Mouse (Mus musculus): ENCODE results near the gene Gabrg3. TPM values are rescaled to one million over a fixed set of nuclear protein-coding genes. Genes with fewer than 3 reads are reported as not detected.

The Gabrg3 gene
- polyA plus RNA-seq, 1 experiment from 2014 or later, result 0.46 TPM

GRCm38 (mm10) chr7:57363812-57364211, 23.2 kb downstream of the Gabrg3 start:
- 82% methylated on average over 6 of the region's 6 CpGs for WGBS
- ATAC-seq (ENCODE audit: insufficient number of reproducible peaks, insufficient read depth, low FRiP score, low TSS enrichment), result no peak
- Histone ChIP-seq H3K4me1 (no peaks in the 10 kb centered on the region), H3K4me2 (replicated peaks) (no peak overlapping the region), H3K4me3 (no peak overlapping the region), H3K9me3 (no peaks in the 10 kb centered on the region), H3K27ac (no peak overlapping the region), H3K9ac (no peak overlapping the region), H3K36me3 (no peaks in the 10 kb centered on the region), H3K27me3 (no peaks in the 10 kb centered on the region)

- 42% methylated on average over 6 of the region's 6 CpGs for WGBS
These were observed 29.0 kb downstream of the Gabrg3 start for GRCm38 (mm10) chr7:57357871-57358540.

GRCm38 (mm10) chr7:57356565-57357301, 30.3 kb downstream of the Gabrg3 start:
- H3K9me3 ChIP-seq, result no peaks in the 10 kb centered on the region
- H3K4me2 ChIP-seq (replicated peaks), result no peak overlapping the region
- H3K4me1 ChIP-seq, result no peaks in the 10 kb centered on the region
- H3K4me3 ChIP-seq, result no peak overlapping the region
- no peak for ATAC-seq (ENCODE audit: insufficient number of reproducible peaks, insufficient read depth, low FRiP score, low TSS enrichment)
- H3K9ac ChIP-seq, result no peak overlapping the region
- 83% methylated on average over 8 of the region's 8 CpGs for WGBS
- no peaks in the 10 kb centered on the region for H3K27me3 ChIP-seq
- H3K36me3 ChIP-seq, result no peaks in the 10 kb centered on the region
- no peak overlapping the region for H3K27ac ChIP-seq

More at GRCm38 (mm10) chr7:57357871-57358540, 29.0 kb downstream of the Gabrg3 start:
- no peak overlapping the region for H3K4me2 ChIP-seq (replicated peaks)
- no peaks in the 10 kb centered on the region for H3K9me3 ChIP-seq
- H3K27me3 ChIP-seq, result no peaks in the 10 kb centered on the region
- no peaks in the 10 kb centered on the region for H3K4me1 ChIP-seq
- H3K36me3 ChIP-seq, result no peaks in the 10 kb centered on the region
- no peak overlapping the region for H3K4me3 ChIP-seq
- H3K27ac ChIP-seq, result no peak overlapping the region
- no peak for ATAC-seq (ENCODE audit: insufficient number of reproducible peaks, insufficient read depth, low FRiP score, low TSS enrichment)
- H3K9ac ChIP-seq, result no peak overlapping the region

- Histone ChIP-seq H3K9ac (no peak overlapping the region), H3K27me3 (no peaks in the 10 kb centered on the region), H3K4me3 (no peak overlapping the region), H3K27ac (no peak overlapping the region), H3K9me3 (no peaks in the 10 kb centered on the region), H3K36me3 (no peaks in the 10 kb centered on the region), H3K4me1 (no peaks in the 10 kb centered on the region), H3K4me2 (replicated peaks) (no peak overlapping the region)
- ATAC-seq (ENCODE audit: insufficient number of reproducible peaks, insufficient read depth, low FRiP score, low TSS enrichment), result no peak
- WGBS, result 79% methylated on average over 1 of the region's 1 CpGs
These were observed 38.2 kb downstream of the Gabrg3 start for GRCm38 (mm10) chr7:57348774-57349173.

GRCm38 (mm10) chr7:57341910-57342309, 45.1 kb downstream of the Gabrg3 start:
- Histone ChIP-seq H3K27ac (no peak overlapping the region), H3K4me2 (replicated peaks) (no peak overlapping the region), H3K36me3 (no peaks in the 10 kb centered on the region), H3K9me3 (no peaks in the 10 kb centered on the region), H3K4me3 (no peak overlapping the region), H3K27me3 (no peaks in the 10 kb centered on the region), H3K4me1 (no peaks in the 10 kb centered on the region), H3K9ac (no peak overlapping the region)
- no peak for ATAC-seq (ENCODE audit: insufficient number of reproducible peaks, insufficient read depth, low FRiP score, low TSS enrichment)
- whole genome bisulfite sequencing, result 76% methylated on average over 8 of the region's 8 CpGs

GRCm38 (mm10) chr7:57331211-57331610, 55.8 kb downstream of the Gabrg3 start:
- no peak for ATAC-seq (ENCODE audit: insufficient number of reproducible peaks, insufficient read depth, low FRiP score, low TSS enrichment)
- 49% methylated on average over 3 of the region's 3 CpGs for WGBS
- no peak overlapping the region for H3K27ac ChIP-seq

GRCm38 (mm10) chr7:57330240-57330639, 56.7 kb downstream of the Gabrg3 start:
- ATAC-seq (ENCODE audit: insufficient number of reproducible peaks, insufficient read depth, low FRiP score, low TSS enrichment), result no peak

More at GRCm38 (mm10) chr7:57331211-57331610, 55.8 kb downstream of the Gabrg3 start:
- H3K9ac ChIP-seq, result no peak overlapping the region
- H3K4me2 ChIP-seq (replicated peaks), result no peak overlapping the region
- H3K27me3 ChIP-seq, result no peaks in the 10 kb centered on the region
- H3K4me3 ChIP-seq, result no peak overlapping the region
- H3K9me3 ChIP-seq, result no peaks in the 10 kb centered on the region
- H3K4me1 ChIP-seq, result no peaks in the 10 kb centered on the region
- H3K36me3 ChIP-seq, result no peaks in the 10 kb centered on the region

GRCm38 (mm10) chr7:57324473-57324872, 62.5 kb downstream of the Gabrg3 start:
- no peak overlapping the region for H3K9ac ChIP-seq
- H3K4me3 ChIP-seq, result no peak overlapping the region
- no peak for ATAC-seq (ENCODE audit: insufficient number of reproducible peaks, insufficient read depth, low FRiP score, low TSS enrichment)
- no peaks in the 10 kb centered on the region for H3K9me3 ChIP-seq
- no peaks in the 10 kb centered on the region for H3K27me3 ChIP-seq
- no peaks in the 10 kb centered on the region for H3K4me1 ChIP-seq
- H3K36me3 ChIP-seq, result no peaks in the 10 kb centered on the region
- WGBS, result 84% methylated on average over 3 of the region's 3 CpGs
- H3K27ac ChIP-seq, result no peak overlapping the region
- no peak overlapping the region for H3K4me2 ChIP-seq (replicated peaks)

More at GRCm38 (mm10) chr7:57330240-57330639, 56.7 kb downstream of the Gabrg3 start:
- Histone ChIP-seq H3K36me3 (no peaks in the 10 kb centered on the region), H3K4me1 (no peaks in the 10 kb centered on the region), H3K9me3 (no peaks in the 10 kb centered on the region), H3K27me3 (no peaks in the 10 kb centered on the region), H3K4me2 (replicated peaks) (no peak overlapping the region), H3K27ac (no peak overlapping the region), H3K9ac (no peak overlapping the region), H3K4me3 (no peak overlapping the region)
- 81% methylated on average over 4 of the region's 4 CpGs for WGBS

GRCm38 (mm10) chr7:57322086-57322485, 64.9 kb downstream of the Gabrg3 start:
- no peak overlapping the region for H3K4me2 ChIP-seq (replicated peaks)
- H3K27me3 ChIP-seq, result no peaks in the 10 kb centered on the region
- no peak overlapping the region for H3K27ac ChIP-seq
- no peak overlapping the region for H3K4me3 ChIP-seq
- H3K4me1 ChIP-seq, result no peaks in the 10 kb centered on the region
- H3K9ac ChIP-seq, result no peak overlapping the region
- WGBS, result 74% methylated on average over 1 of the region's 1 CpGs
- H3K9me3 ChIP-seq, result no peaks in the 10 kb centered on the region
- no peaks in the 10 kb centered on the region for H3K36me3 ChIP-seq
- no peak for ATAC-seq (ENCODE audit: insufficient number of reproducible peaks, insufficient read depth, low FRiP score, low TSS enrichment)

- Histone ChIP-seq H3K36me3 (no peaks in the 10 kb centered on the region), H3K4me2 (replicated peaks) (no peak overlapping the region), H3K9me3 (no peaks in the 10 kb centered on the region), H3K9ac (no peak overlapping the region), H3K27me3 (no peaks in the 10 kb centered on the region), H3K4me1 (no peaks in the 10 kb centered on the region), H3K27ac (no peak overlapping the region), H3K4me3 (no peak overlapping the region)
- 74% methylated on average over 1 of the region's 1 CpGs for WGBS
- no peak for ATAC-seq (ENCODE audit: insufficient number of reproducible peaks, insufficient read depth, low FRiP score, low TSS enrichment)
These were observed 72.0 kb downstream of the Gabrg3 start for GRCm38 (mm10) chr7:57314971-57315370.

GRCm38 (mm10) chr7:57312018-57312417, 75.0 kb downstream of the Gabrg3 start:
- no peaks in the 10 kb centered on the region for H3K27me3 ChIP-seq
- H3K4me3 ChIP-seq, result no peak overlapping the region
- no peak overlapping the region for H3K27ac ChIP-seq
- H3K9me3 ChIP-seq, result no peaks in the 10 kb centered on the region
- no peak overlapping the region for H3K4me2 ChIP-seq (replicated peaks)
- WGBS, result 89% methylated on average over 2 of the region's 2 CpGs
- H3K4me1 ChIP-seq, result no peaks in the 10 kb centered on the region
- no peak for ATAC-seq (ENCODE audit: insufficient number of reproducible peaks, insufficient read depth, low FRiP score, low TSS enrichment)
- H3K9ac ChIP-seq, result no peak overlapping the region
- no peaks in the 10 kb centered on the region for H3K36me3 ChIP-seq

GRCm38 (mm10) chr7:57307337-57307736, 79.7 kb downstream of the Gabrg3 start:
- no peak for ATAC-seq (ENCODE audit: insufficient number of reproducible peaks, insufficient read depth, low FRiP score, low TSS enrichment)

More at GRCm38 (mm10) chr7:57307337-57307736, 79.7 kb downstream of the Gabrg3 start:
- no peaks in the 10 kb centered on the region for H3K9me3 ChIP-seq
- no peak overlapping the region for H3K27ac ChIP-seq
- no peak overlapping the region for H3K4me2 ChIP-seq (replicated peaks)
- no peak overlapping the region for H3K9ac ChIP-seq
- H3K4me1 ChIP-seq, result no peaks in the 10 kb centered on the region
- H3K36me3 ChIP-seq, result no peaks in the 10 kb centered on the region
- 71% methylated on average over 1 of the region's 1 CpGs for WGBS
- no peak overlapping the region for H3K4me3 ChIP-seq
- no peaks in the 10 kb centered on the region for H3K27me3 ChIP-seq

Measured in embryonic facial prominence, embryonic 12.5 days (tissue).